Mouse (Mus musculus) neural tube, embryonic 11.5 days (tissue): ENCODE measurements at regions not wholly inside any gene's neighbourhood (a gene's known extent, or its start where the extent isn't known, plus 50 kb on each side); places are given as distances from the start of the nearest gene placed in this dataset.

ENCODE experiments used
- ATAC-seq: fragments of 200-750 bp; cut with Nextera tagmentation; 2 replicates; pipeline ENCODE4 v1.8.0; 2017; ENCODE audit warnings: moderate number of reproducible peaks, mild to moderate bottlenecking, moderate TSS enrichment, moderate library complexity; ENCODE audit not compliant: insufficient read depth, low FRiP score, low TSS enrichment
- DNase-seq: peaks from one replicate; pipeline ENCODE4 v3.0.0-alpha.2; 2015; ENCODE audit warnings: low spot score
- H3K27ac ChIP-seq: fragments of 300-500 bp; sonication (generic); 2 replicates; pipeline ENCODE4 v1.5.1; 2014; ENCODE audit warnings: low read depth, mild to moderate bottlenecking, low read length
- H3K27me3 ChIP-seq: fragments of 300-500 bp; sonication (generic); 2 replicates; pipeline ENCODE4 v1.6.1; 2014; ENCODE audit warnings: mild to moderate bottlenecking, low read length, mixed read lengths; ENCODE audit not compliant: control insufficient read depth, insufficient read depth
- H3K36me3 ChIP-seq: fragments of 300-500 bp; sonication (generic); 2 replicates; pipeline ENCODE4 v1.6.1; 2014; ENCODE audit warnings: mild to moderate bottlenecking, low read length, moderate library complexity, mixed read lengths; ENCODE audit not compliant: control insufficient read depth, insufficient read depth
- H3K4me1 ChIP-seq: fragments of 300-500 bp; sonication (generic); 2 replicates; pipeline ENCODE4 v1.6.1; 2014; ENCODE audit warnings: low read length, mixed read lengths; ENCODE audit not compliant: control insufficient read depth, insufficient read depth
- H3K4me2 ChIP-seq: fragments of 300-500 bp; sonication (generic); 2 replicates; pipeline ENCODE4 v1.6.1; 2014; ENCODE audit warnings: low read depth, mild to moderate bottlenecking, moderate library complexity
- H3K4me3 ChIP-seq: fragments of 300-500 bp; sonication (generic); 2 replicates; pipeline ENCODE4 v1.5.1; 2014; ENCODE audit warnings: low read depth, low read length
- H3K9ac ChIP-seq: fragments of 300-500 bp; sonication (generic); 2 replicates; pipeline ENCODE4 v1.6.1; 2014; ENCODE audit warnings: mild to moderate bottlenecking, low read length
- H3K9me3 ChIP-seq: fragments of 300-500 bp; sonication (generic); 2 replicates; pipeline ENCODE4 v1.6.1; 2016; ENCODE audit warnings: low read length; ENCODE audit not compliant: control insufficient read depth
- WGBS: fragments of 180-500 bp; shearing (Covaris S2); extraction: QIAGEN DNeasy Blood & Tissue Kit; methylation state at CpG from one replicate; pipeline ENCODE4 v1.1.7; 2014; 5-methylcytosine and 5-hydroxymethylcytosine counted together

DNA sequence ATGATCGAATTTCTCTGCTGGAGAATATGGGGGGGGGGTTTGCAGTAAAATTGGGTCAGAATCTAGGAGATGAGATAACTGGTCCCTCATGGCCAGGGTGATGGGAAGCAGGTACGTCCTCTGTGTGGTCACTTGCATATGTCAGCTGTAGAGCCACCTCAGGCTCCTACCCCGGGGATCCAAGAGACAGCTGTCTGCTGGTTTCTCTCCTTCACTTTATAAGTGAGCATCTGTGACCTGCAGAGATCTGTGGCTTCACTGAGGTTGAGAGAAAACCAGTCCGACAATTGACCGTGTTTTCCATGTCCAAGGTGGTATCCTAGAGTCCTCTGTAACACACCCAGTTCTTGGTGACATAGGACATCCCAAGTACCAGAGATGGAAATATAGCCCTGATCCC, 162.1 kb upstream of the Ctbp2 start:
- Histone ChIP-seq H3K9me3 (no peaks in the 10 kb centered on the region), H3K4me1 (no peaks in the 10 kb centered on the region), H3K4me2 (no peak overlapping the region), H3K27me3 (no peaks in the 10 kb centered on the region), H3K27ac (no peak overlapping the region), H3K4me3 (no peak overlapping the region), H3K36me3 (no peaks in the 10 kb centered on the region), H3K9ac (no peak overlapping the region)
- no peak for DNase-seq
- WGBS: 88% methylated on average over 5 of the region's 5 CpGs
- ATAC-seq: no peak

DNA sequence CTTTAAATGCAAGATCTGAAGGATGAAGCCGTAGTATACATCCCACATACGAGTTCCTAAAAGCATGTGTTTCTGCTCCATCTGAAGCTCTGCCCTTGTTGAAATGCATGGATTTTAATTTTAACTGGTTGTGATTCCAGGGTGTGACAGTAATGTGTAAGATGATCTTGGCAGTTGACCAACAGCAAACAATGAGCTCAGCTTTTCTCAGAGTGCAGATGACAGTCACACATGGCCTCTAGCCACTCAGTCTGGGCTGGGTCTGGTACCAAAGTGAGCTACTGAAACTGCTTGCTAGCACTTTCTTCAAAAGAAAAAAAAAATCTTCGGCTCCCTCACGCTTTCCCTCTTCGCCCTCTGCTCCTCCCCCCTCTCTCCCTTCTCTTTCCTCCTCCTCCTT, 138.0 kb upstream of the Ctbp2 start:
- Histone ChIP-seq H3K36me3 (no peaks in the 10 kb centered on the region), H3K27ac (no peak overlapping the region), H3K4me1 (no peaks in the 10 kb centered on the region), H3K27me3 (no peaks in the 10 kb centered on the region), H3K4me2 (no peak overlapping the region), H3K4me3 (no peak overlapping the region), H3K9me3 (no peaks in the 10 kb centered on the region), H3K9ac (no peak overlapping the region)
- ATAC-seq: no peak
- no peak for DNase-seq
- 84% methylated on average over 5 of the region's 5 CpGs for WGBS

DNA sequence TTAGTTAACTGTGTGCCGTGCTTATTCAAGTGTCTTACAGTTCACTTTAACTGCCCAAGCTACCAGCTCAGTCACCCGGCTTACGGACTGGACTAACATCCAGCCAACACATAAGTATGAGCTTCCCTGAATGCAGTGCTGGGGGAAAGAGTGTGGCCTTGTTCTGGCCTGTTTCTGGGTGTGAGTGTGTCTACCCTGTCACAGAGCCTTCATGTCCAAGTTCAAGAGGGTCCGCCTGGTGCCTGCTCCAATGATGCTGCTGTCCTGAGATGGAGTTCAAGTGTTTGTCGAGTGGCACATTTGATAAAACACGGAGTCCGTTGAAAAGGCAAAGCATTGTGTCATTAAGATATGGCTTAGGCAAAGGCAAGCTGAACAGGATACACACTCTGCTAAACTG, 135.0 kb upstream of the Ctbp2 start:
- H3K27ac ChIP-seq: no peak overlapping the region
- no peak for ATAC-seq
- no peak overlapping the region for H3K4me3 ChIP-seq
- H3K4me1 ChIP-seq: no peaks in the 10 kb centered on the region
- no peaks in the 10 kb centered on the region for H3K27me3 ChIP-seq
- H3K4me2 ChIP-seq: no peak overlapping the region
- H3K36me3 ChIP-seq: no peaks in the 10 kb centered on the region
- no peak overlapping the region for H3K9ac ChIP-seq
- no peak for DNase-seq
- WGBS: 93% methylated on average over 7 of the region's 7 CpGs
- H3K9me3 ChIP-seq: no peaks in the 10 kb centered on the region

DNA sequence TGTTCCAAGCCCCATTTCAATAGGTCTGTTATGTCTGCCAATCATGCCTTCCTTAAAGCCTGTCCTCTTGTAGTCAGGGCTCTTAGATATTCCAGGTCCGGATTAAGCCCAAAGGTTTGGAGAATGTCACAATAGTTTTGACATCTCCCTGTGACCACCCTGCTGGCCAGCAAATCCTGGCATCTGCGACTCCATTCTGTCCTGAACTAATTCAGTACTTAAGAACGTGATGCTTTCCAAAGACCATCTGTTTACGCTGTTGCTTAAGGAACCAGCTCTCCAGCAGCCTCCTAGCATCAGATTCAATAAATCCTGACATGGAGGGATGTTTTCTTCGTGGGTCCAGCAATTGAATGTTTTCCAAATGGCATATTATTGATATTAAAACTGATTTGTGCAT, 132.7 kb upstream of the Ctbp2 start:
- H3K9ac ChIP-seq: no peak overlapping the region
- no peaks in the 10 kb centered on the region for H3K4me1 ChIP-seq
- no peaks in the 10 kb centered on the region for H3K27me3 ChIP-seq
- 73% methylated on average over 5 of the region's 5 CpGs for WGBS
- no peak for ATAC-seq
- H3K9me3 ChIP-seq: no peaks in the 10 kb centered on the region
- H3K36me3 ChIP-seq: no peaks in the 10 kb centered on the region
- H3K4me2 ChIP-seq: no peak overlapping the region
- no peak overlapping the region for H3K4me3 ChIP-seq
- DNase-seq: no peak
- H3K27ac ChIP-seq: no peak overlapping the region

DNA sequence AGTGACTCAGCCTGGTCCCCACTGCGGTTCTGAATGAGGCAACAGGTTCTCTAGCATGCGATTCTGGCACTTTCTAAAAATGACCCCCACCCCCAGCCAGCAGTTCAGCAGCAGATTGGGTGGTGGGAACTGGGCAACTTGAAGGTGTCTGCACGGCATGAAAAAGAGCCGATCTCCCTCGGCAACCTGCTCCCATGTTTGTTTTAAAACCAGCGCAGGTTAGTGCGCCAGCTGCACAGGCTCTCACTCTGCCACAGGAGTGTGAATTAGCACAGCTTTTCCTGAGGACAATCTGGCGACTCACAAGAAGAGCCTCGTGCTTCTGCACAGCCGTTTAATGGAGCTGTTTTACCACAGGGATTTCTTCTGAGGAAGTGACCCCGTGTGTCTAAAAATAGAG, 120.4 kb upstream of the Ctbp2 start:
- H3K27me3 ChIP-seq: no peaks in the 10 kb centered on the region
- ATAC-seq (no peak), DNase-seq (no peak)
- H3K9ac ChIP-seq: no peak overlapping the region
- no peak overlapping the region for H3K4me3 ChIP-seq
- no peak overlapping the region for H3K27ac ChIP-seq
- 55% methylated on average over 11 of the region's 11 CpGs for WGBS
- H3K9me3 ChIP-seq: no peaks in the 10 kb centered on the region
- H3K36me3 ChIP-seq: no peaks in the 10 kb centered on the region
- H3K4me2 ChIP-seq: no peak overlapping the region
- H3K4me1 ChIP-seq: no peaks in the 10 kb centered on the region

DNA sequence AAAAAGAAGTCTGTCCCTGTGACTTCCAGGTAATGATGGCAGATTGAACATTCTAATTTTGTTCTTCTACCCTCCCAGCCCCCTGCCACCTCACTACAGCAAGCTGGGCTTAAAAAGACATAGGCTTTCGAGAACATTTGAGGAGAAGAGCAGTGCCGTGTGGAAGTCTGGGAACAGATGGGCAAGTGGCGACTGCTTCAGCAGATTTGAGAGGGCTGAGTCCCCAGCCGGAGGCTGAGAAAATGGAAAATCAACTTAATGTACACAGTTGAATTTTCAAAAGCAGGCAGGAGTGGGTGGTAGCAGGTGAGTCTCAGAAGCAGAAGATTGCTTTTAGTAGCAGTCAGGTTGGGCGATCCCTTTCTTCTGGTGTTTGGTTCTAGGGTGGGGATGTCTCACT, 110.2 kb upstream of the Ctbp2 start:
- Histone ChIP-seq H3K36me3 (no peaks in the 10 kb centered on the region), H3K4me2 (no peak overlapping the region), H3K27me3 (no peaks in the 10 kb centered on the region), H3K27ac (no peak overlapping the region), H3K4me3 (no peak overlapping the region), H3K9ac (no peak overlapping the region), H3K4me1 (no peaks in the 10 kb centered on the region), H3K9me3 (no peaks in the 10 kb centered on the region)
- no peak for DNase-seq
- WGBS: 89% methylated on average over 5 of the region's 5 CpGs
- no peak for ATAC-seq

DNA sequence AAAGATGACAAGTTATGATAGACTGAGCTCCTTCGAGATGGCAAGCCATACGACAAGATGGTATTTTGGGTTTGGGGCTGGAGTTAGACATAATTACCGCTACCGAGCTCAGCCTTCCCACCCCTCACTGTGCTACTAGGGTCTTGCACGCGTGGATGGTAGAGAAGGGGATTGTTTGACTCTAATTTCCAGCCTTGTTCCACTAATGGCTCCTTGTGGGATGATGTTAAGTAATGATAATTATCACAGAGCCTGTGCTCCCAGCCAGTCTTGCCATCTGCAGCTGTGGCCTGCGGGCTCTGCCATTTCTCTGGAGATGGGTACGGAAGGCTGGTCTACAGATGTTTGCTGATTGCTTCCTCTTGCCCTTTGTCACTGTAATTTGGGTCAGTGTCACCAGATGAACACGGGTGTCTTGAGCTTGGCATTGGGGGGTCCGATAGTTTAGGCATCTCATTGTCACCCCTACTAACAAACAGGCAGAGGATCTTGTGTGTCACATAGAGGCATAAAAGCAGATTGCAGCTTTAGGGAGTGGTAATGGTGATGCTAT, 108.8 kb upstream of the Ctbp2 start:
- Histone ChIP-seq H3K36me3 (no peaks in the 10 kb centered on the region), H3K4me2 (no peak overlapping the region), H3K4me3 (no peak overlapping the region), H3K4me1 (no peaks in the 10 kb centered on the region), H3K27me3 (no peaks in the 10 kb centered on the region), H3K27ac (no peak overlapping the region), H3K9me3 (no peaks in the 10 kb centered on the region), H3K9ac (no peak overlapping the region)
- DNase-seq: no peak
- no peak for ATAC-seq
- 84% methylated on average over 10 of the region's 10 CpGs for WGBS

DNA sequence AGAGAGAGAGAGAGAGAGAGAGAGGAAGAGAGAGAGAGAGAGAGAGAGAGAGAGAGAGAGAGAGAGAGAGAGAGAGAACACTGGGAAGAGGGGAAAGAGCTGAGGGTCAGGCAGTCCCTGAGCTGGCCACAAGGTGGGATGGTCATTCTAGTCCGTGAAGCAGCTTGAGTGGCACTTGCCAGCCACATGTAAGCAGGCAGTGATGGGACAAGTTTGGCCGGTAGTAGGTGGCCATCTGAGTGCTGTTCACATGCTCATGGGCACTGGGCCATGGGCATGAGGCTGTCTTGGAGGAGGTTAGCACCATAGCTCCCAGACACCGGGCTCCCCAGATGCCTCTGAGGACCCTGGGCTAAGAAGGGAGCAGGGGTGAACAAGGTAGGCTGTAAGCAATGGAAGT, 106.7 kb upstream of the Ctbp2 start:
- Histone ChIP-seq H3K4me1 (no peaks in the 10 kb centered on the region), H3K27me3 (no peaks in the 10 kb centered on the region), H3K9me3 (no peaks in the 10 kb centered on the region), H3K9ac (no peak overlapping the region), H3K27ac (no peak overlapping the region), H3K4me3 (no peak overlapping the region), H3K4me2 (no peak overlapping the region), H3K36me3 (no peaks in the 10 kb centered on the region)
- WGBS: 67% methylated on average over 3 of the region's 3 CpGs
- DNase-seq (no peak), ATAC-seq (no peak)

DNA sequence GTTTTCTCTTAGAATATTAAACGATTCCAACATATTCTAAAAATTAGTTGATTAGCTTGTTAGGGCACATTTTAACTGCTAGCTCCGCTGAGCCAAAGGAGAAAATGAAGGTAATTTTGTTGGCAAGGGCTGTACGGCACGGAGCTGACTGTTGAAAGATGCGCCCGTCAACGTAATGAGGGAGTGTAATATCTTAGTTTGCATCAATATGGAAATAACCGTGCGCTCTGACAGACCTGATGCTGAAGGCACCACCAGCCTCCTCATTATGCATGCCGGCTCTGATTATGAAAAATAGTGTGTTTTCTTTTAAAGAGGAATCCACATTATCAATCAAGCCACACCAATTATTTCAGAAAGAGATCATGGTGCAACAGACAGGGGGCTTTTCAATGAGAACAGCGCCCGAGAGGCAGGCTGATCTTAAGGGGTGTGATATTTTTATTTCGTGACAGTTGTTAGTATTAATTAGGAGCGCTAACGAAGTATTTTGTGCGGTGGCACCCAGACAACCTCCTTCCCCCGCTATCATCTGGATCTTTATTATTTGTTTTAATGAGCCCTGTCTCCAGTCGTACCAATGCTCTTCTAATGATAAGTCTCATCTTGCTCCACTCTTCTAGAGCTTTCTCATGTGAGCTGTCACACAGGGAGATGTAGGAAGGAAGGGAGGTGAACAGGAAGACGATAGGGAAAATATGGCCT, 99.9 kb upstream of the Ctbp2 start:
- ATAC-seq: no peak
- Histone ChIP-seq H3K9me3 (no peaks in the 10 kb centered on the region), H3K4me2 (no peak overlapping the region), H3K36me3 (no peaks in the 10 kb centered on the region), H3K27me3 (no peaks in the 10 kb centered on the region), H3K4me3 (no peak overlapping the region), H3K9ac (no peak overlapping the region), H3K27ac (no peak overlapping the region), H3K4me1 (no peaks in the 10 kb centered on the region)
- 87% methylated on average over 19 of the region's 19 CpGs for whole genome bisulfite sequencing
- no peak for DNase-seq
